Mouse (Mus musculus): Measurements from ENCODE around the gene 4930430F08Rik. TPM values are rescaled to one million over a fixed set of nuclear protein-coding genes. Genes with fewer than 3 reads are reported as not detected.
A peak's percentile ranks its signal among the peaks of the same experiment; 100 is the strongest.
"Not testable (repeated sequence)": the region's sequence is repeated elsewhere in the genome, so short reads cannot be mapped to it uniquely, and the experiment has no call there.

Gene 4930430F08Rik
- polyA plus RNA-seq, 1 experiment from 2014 or later: 19.3 TPM

DNA sequence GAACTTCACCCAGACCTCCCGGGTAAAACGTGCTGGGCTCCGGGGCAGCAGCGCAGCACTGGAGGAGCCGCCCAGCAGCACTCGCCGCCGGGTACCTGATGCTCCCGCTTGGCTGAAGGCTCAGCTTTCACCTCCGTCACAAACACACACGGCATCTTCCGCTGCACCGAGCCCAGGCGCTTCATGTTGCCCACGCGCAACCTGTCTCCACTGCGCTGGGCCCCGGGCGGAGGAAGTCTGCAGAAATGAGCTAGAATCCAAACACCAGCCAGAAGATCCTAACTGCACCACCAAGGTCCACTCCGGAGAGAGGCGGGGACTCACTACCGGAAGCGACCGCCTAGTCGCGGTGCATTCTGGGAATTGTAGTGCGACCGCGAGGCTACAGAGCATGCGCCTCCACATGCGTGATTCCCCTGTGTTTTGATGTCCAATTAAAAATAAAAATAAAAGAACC, 1.3 kb downstream of the 4930430F08Rik start:
- ATAC-seq (ENCODE audit: low read depth): peak; percentile 99
- H3K4me1 ChIP-seq (ENCODE audit: control insufficient read depth, insufficient read depth, low read length): peaks cover 7% of the 10 kb centered on the region; the same call in 1 of the 2 replicates
- under 1% methylated on average over 31 of the region's 31 CpGs for WGBS
- peak overlapping the region; percentile 81 for H3K4me3 ChIP-seq (ENCODE audit: low read depth, low read length)
- no peaks in the 10 kb centered on the region for H3K27me3 ChIP-seq (ENCODE audit: control insufficient read depth, insufficient read depth, low read length)
- H3K4me2 ChIP-seq (ENCODE audit: low read depth, low read length): peak overlapping the region; percentile 63
- no peaks in the 10 kb centered on the region for H3K36me3 ChIP-seq (ENCODE audit: control insufficient read depth, insufficient read depth, low read length)
- H3K27ac ChIP-seq (ENCODE audit: low read depth, low read length): peak overlapping the region; percentile 73
- no peaks in the 10 kb centered on the region for H3K9me3 ChIP-seq (ENCODE audit: control insufficient read depth, low read length)
- peak overlapping the region; percentile 80 for H3K9ac ChIP-seq (replicated peaks; ENCODE audit: low read depth, low read length)

GRCm38 (mm10) chr10:100588524-100588923, 1.7 kb downstream of the 4930430F08Rik start:
- ATAC-seq (ENCODE audit: low read depth): peak; percentile 54
- Histone ChIP-seq H3K27me3 (ENCODE audit: control insufficient read depth, insufficient read depth, low read length) (no peaks in the 10 kb centered on the region), H3K4me3 (ENCODE audit: low read depth, low read length) (peak overlapping the region; percentile 81), H3K4me1 (ENCODE audit: control insufficient read depth, insufficient read depth, low read length) (peaks cover 7% of the 10 kb centered on the region; the same call in 1 of the 2 replicates), H3K4me2 (ENCODE audit: low read depth, low read length) (peak overlapping the region; percentile 63), H3K9ac (replicated peaks; ENCODE audit: low read depth, low read length) (peak overlapping the region; percentile 80), H3K27ac (ENCODE audit: low read depth, low read length) (peak overlapping the region; percentile 73), H3K9me3 (ENCODE audit: control insufficient read depth, low read length) (no peaks in the 10 kb centered on the region), H3K36me3 (ENCODE audit: control insufficient read depth, insufficient read depth, low read length) (no peaks in the 10 kb centered on the region)
- WGBS: 47% methylated on average over 7 of the region's 7 CpGs

GRCm38 (mm10) chr10:100584178-100584577, 6.0 kb downstream of the 4930430F08Rik start:
- Histone ChIP-seq H3K36me3 (ENCODE audit: control insufficient read depth, insufficient read depth, low read length) (no peaks in the 10 kb centered on the region), H3K27ac (ENCODE audit: low read depth, low read length) (no peak overlapping the region), H3K4me1 (ENCODE audit: control insufficient read depth, insufficient read depth, low read length) (peaks cover 7% of the 10 kb centered on the region; the same call in 1 of the 2 replicates), H3K9ac (replicated peaks; ENCODE audit: low read depth, low read length) (no peak overlapping the region), H3K9me3 (ENCODE audit: control insufficient read depth, low read length) (no peaks in the 10 kb centered on the region), H3K4me2 (ENCODE audit: low read depth, low read length) (no peak overlapping the region), H3K27me3 (ENCODE audit: control insufficient read depth, insufficient read depth, low read length) (no peaks in the 10 kb centered on the region), H3K4me3 (ENCODE audit: low read depth, low read length) (no peak overlapping the region)
- WGBS: 90% methylated on average over 3 of the region's 3 CpGs
- ATAC-seq (ENCODE audit: low read depth): no peak

DNA sequence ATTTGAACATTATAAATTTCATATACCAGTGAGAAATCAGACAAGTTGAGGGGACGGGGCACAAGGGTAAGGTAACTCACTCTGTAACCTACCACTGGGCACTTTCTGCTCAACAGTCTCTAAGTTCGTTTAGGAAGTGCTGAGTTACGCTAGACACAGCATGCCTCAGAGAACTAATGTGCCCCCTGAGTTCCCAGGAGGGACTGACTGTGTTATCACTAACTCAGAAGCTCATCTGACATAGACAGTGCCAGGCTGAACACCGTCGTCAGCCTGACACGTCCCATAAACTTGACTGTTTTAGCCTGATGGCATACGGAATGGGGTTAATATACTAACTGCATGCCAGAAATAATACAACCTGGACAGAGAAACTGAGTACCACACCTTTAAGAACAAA, 14.9 kb downstream of the 4930430F08Rik start:
- Histone ChIP-seq H3K9me3 (ENCODE audit: control insufficient read depth, low read length) (no peaks in the 10 kb centered on the region), H3K9ac (replicated peaks; ENCODE audit: low read depth, low read length) (no peak overlapping the region), H3K27me3 (ENCODE audit: control insufficient read depth, insufficient read depth, low read length) (no peaks in the 10 kb centered on the region), H3K4me1 (ENCODE audit: control insufficient read depth, insufficient read depth, low read length) (no peaks in the 10 kb centered on the region), H3K27ac (ENCODE audit: low read depth, low read length) (no peak overlapping the region), H3K4me3 (ENCODE audit: low read depth, low read length) (no peak overlapping the region), H3K36me3 (ENCODE audit: control insufficient read depth, insufficient read depth, low read length) (peaks cover 16% of the 10 kb centered on the region), H3K4me2 (ENCODE audit: low read depth, low read length) (no peak overlapping the region)
- no peak for ATAC-seq (ENCODE audit: low read depth)
- 92% methylated on average over 7 of the region's 7 CpGs for WGBS

DNA sequence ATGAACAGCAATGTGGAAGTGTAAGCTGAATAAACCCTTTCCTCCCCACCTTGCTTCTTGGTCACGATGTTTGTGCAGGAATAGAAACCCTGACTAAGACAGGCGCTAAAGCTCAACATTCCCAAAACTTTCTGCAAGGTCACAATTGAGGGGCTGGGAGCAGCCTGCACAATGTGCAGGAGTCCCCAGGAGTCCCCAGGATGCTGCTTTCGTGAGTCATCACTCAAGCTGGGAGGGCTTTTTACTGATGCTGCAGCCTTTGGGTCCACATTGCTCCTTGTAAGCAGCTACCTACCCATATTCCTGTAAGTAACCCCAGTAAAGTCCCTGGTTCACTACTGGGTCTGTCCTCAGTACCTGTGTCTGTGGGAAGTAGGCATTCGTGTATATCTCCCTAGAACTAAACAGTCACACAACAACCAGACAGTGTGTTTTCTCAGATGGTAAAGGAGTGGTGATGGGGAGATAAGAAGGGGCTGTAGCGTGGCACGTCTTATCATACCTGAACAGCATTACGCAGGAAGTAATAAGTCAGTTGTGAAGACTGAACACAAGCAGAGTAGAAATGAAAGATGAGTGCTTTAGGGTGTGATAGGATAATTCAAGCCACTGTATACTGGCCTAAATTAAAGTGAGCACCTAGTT, 15.6 kb downstream of the 4930430F08Rik start:
- Histone ChIP-seq H3K4me3 (ENCODE audit: low read depth, low read length) (no peak overlapping the region), H3K27ac (ENCODE audit: low read depth, low read length) (no peak overlapping the region), H3K4me1 (ENCODE audit: control insufficient read depth, insufficient read depth, low read length) (no peaks in the 10 kb centered on the region), H3K9me3 (ENCODE audit: control insufficient read depth, low read length) (no peaks in the 10 kb centered on the region), H3K4me2 (ENCODE audit: low read depth, low read length) (no peak overlapping the region), H3K27me3 (ENCODE audit: control insufficient read depth, insufficient read depth, low read length) (no peaks in the 10 kb centered on the region), H3K9ac (replicated peaks; ENCODE audit: low read depth, low read length) (no peak overlapping the region), H3K36me3 (ENCODE audit: control insufficient read depth, insufficient read depth, low read length) (peaks cover 16% of the 10 kb centered on the region)
- no peak for ATAC-seq (ENCODE audit: low read depth)
- 91% methylated on average over 7 of the region's 7 CpGs for WGBS

- no peaks in the 10 kb centered on the region for H3K27me3 ChIP-seq (ENCODE audit: control insufficient read depth, insufficient read depth, low read length)
- no peaks in the 10 kb centered on the region for H3K9me3 ChIP-seq (ENCODE audit: control insufficient read depth, low read length)
- H3K9ac ChIP-seq (replicated peaks; ENCODE audit: low read depth, low read length): no peak overlapping the region
- no peak overlapping the region for H3K27ac ChIP-seq (ENCODE audit: low read depth, low read length)
- H3K4me2 ChIP-seq (ENCODE audit: low read depth, low read length): no peak overlapping the region
- no peak overlapping the region for H3K4me3 ChIP-seq (ENCODE audit: low read depth, low read length)
- H3K36me3 ChIP-seq (ENCODE audit: control insufficient read depth, insufficient read depth, low read length): peaks cover 18% of the 10 kb centered on the region
- WGBS: 90% methylated on average over 3 of the region's 3 CpGs
- ATAC-seq (ENCODE audit: low read depth): no peak
- no peaks in the 10 kb centered on the region for H3K4me1 ChIP-seq (ENCODE audit: control insufficient read depth, insufficient read depth, low read length)
Observed at GRCm38 (mm10) chr10:100571707-100572106, 18.5 kb downstream of the 4930430F08Rik start.

DNA sequence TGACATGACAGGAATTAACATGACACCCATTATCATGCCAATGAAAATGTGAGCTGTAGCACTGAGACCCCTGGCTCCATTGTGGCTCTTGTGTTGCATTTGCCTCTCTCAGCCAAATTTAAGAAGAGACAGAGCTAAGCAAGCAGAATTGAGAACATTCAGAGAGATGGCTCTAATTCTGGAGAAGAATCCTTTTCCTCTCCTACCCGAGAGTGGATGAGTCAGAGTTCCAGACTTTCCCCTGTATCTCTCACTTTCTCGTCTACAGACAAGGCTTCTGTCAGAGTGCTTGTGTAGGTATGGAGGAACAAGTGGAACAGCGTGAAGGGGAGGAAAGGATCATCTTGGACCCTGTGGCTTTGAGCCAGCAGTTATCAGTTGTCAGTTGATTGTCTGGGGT, 26.1 kb downstream of the 4930430F08Rik start:
- Histone ChIP-seq H3K9ac (replicated peaks; ENCODE audit: low read depth, low read length) (no peak overlapping the region), H3K4me2 (ENCODE audit: low read depth, low read length) (no peak overlapping the region), H3K4me3 (ENCODE audit: low read depth, low read length) (no peak overlapping the region), H3K27ac (ENCODE audit: low read depth, low read length) (no peak overlapping the region), H3K36me3 (ENCODE audit: control insufficient read depth, insufficient read depth, low read length) (peaks cover 11% of the 10 kb centered on the region; the same call in 1 of the 2 replicates), H3K4me1 (ENCODE audit: control insufficient read depth, insufficient read depth, low read length) (no peaks in the 10 kb centered on the region), H3K9me3 (ENCODE audit: control insufficient read depth, low read length) (no peaks in the 10 kb centered on the region), H3K27me3 (ENCODE audit: control insufficient read depth, insufficient read depth, low read length) (no peaks in the 10 kb centered on the region)
- no peak for ATAC-seq (ENCODE audit: low read depth)
- WGBS: 92% methylated on average over 3 of the region's 3 CpGs

DNA sequence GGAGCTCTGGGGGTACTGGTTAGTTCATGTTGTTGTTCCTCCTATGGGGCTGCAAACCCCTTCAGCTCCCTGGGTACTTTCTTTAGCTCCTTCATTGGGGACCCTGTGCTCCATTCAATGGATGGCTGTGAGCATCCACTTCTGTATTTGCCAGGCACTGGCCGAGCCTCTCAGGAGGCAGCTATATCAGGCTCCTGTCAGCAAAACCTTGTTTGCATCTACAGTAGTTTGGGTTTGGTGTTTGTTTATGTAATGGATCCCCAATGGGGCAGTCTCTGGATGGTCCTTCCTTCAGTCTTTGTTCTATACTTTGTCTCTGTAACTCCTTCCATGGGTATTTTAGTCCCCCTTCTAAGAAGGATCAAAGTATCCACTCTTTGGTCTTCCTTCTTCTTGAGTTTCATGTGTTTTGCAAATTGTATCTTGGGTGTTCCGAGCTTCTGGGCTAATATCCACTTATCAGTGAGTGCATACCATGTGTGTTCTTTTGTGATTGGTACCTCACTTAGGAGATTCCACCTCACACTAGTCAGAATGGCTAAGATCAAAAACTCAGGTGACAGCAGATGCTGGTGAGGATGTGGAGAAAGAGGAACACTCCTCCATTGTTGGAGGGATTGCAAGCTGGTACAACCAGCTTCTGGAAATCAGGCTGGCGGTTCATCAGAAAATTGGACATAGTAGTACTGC, 29.9 kb downstream of the 4930430F08Rik start:
- not testable (repeated sequence) for H3K27me3 ChIP-seq (ENCODE audit: control insufficient read depth, insufficient read depth, low read length); H3K36me3 ChIP-seq (ENCODE audit: control insufficient read depth, insufficient read depth, low read length); H3K9me3 ChIP-seq (ENCODE audit: control insufficient read depth, low read length); H3K9ac ChIP-seq (replicated peaks; ENCODE audit: low read depth, low read length); H3K27ac ChIP-seq (ENCODE audit: low read depth, low read length); H3K4me3 ChIP-seq (ENCODE audit: low read depth, low read length); ATAC-seq (ENCODE audit: low read depth); H3K4me2 ChIP-seq (ENCODE audit: low read depth, low read length); H3K4me1 ChIP-seq (ENCODE audit: control insufficient read depth, insufficient read depth, low read length)
- WGBS: 95% methylated on average over 3 of the region's 3 CpGs

DNA sequence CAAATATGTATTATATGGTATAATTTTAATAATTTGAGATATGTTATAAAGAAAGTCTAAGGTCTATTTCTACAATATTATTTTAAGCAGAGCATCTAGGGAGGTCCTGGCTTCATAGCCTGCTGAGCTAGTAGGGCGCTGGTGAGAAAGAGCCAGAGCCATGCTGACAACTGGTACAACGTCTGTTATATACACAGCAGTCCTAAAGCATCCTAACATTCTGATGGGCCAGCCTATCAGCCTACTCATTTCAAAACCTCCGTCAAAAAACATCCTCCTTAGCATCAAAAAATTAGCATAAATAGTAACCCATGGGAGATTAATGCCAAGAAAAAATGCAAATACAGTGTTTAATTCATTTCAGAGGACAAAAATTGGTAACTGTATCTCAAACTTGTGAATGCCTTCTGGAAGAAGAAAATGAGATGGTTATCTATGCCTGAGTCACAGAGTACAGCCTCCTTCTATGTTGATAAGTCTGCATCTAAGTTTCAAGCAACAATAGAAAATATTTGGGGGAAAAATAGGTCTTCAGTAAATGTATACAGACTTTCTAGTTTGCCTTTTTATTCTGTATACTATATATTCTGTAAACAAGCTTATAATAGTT, 33.6 kb downstream of the 4930430F08Rik start:
- Histone ChIP-seq H3K4me1 (ENCODE audit: control insufficient read depth, insufficient read depth, low read length) (no peaks in the 10 kb centered on the region), H3K9me3 (ENCODE audit: control insufficient read depth, low read length) (no peaks in the 10 kb centered on the region), H3K4me2 (ENCODE audit: low read depth, low read length) (no peak overlapping the region), H3K9ac (replicated peaks; ENCODE audit: low read depth, low read length) (no peak overlapping the region), H3K27me3 (ENCODE audit: control insufficient read depth, insufficient read depth, low read length) (no peaks in the 10 kb centered on the region), H3K36me3 (ENCODE audit: control insufficient read depth, insufficient read depth, low read length) (0 out of 2 replicates have a peak, but pooled peaks cover 4% of the 10 kb centered on the region), H3K27ac (ENCODE audit: low read depth, low read length) (no peak overlapping the region), H3K4me3 (ENCODE audit: low read depth, low read length) (no peak overlapping the region)
- no peak for ATAC-seq (ENCODE audit: low read depth)
- 79% methylated on average over 3 of the region's 3 CpGs for WGBS
